Mouse (Mus musculus): ENCODE results near the gene Sec1.

- TF ChIP-seq TAL1 (conservative IDR thresholded peaks at IDR 0.05; ENCODE audit: low read depth, low read length) (no peak), GATA1 (IDR thresholded peaks at IDR 0.05; ENCODE audit: borderline replicate concordance, low read length) (no peak), CTCF (IDR thresholded peaks at IDR 0.05; ENCODE audit: low read depth, low read length) (no peak), POLR2AphosphoS5 (IDR thresholded peaks at IDR 0.05; ENCODE audit: insufficient replicate concordance, low read depth, low read length) (no peak), GATA2 (IDR thresholded peaks at IDR 0.05; ENCODE audit: borderline replicate concordance, low read depth, low read length) (no peak)
Measured at GRCm38 (mm10) chr7:45721642-45722347, 27.6 kb upstream of the Sec1 start.
